Mouse (Mus musculus): Measurements from ENCODE around the gene Hist1h2ao. TPM values are rescaled to one million over a fixed set of nuclear protein-coding genes. Genes with fewer than 3 reads are reported as not detected.
"Not testable (repeated sequence)": the region's sequence is repeated elsewhere in the genome, so short reads cannot be mapped to it uniquely, and the experiment has no call there.

Gene Hist1h2ao
- polyA plus RNA-seq, 1 experiment from 2014 or later: 2.6 TPM

- H3K9ac ChIP-seq: peak overlapping the region; percentile 67; the same call in 1 of the 2 replicates
- no peaks in the 10 kb centered on the region for H3K27me3 ChIP-seq (replicated peaks)
- H3K4me3 ChIP-seq: peak overlapping the region; percentile 42
- peaks cover 32% of the 10 kb centered on the region for H3K4me1 ChIP-seq (replicated peaks)
- no peak for ATAC-seq (ENCODE audit: insufficient number of reproducible peaks, low FRiP score)
- H3K4me2 ChIP-seq: peak overlapping the region; percentile 65
- no peaks in the 10 kb centered on the region for H3K9me3 ChIP-seq (replicated peaks)
- peak overlapping the region; percentile 83 for H3K27ac ChIP-seq (ENCODE audit: poor library complexity, severe bottlenecking)
- no peaks in the 10 kb centered on the region for H3K36me3 ChIP-seq
- 10% methylated on average over 8 of the region's 8 CpGs for WGBS
Observed at GRCm38 (mm10) chr13:21786189-21786898, 23.9 kb upstream of the Hist1h2ao start.

DNA sequence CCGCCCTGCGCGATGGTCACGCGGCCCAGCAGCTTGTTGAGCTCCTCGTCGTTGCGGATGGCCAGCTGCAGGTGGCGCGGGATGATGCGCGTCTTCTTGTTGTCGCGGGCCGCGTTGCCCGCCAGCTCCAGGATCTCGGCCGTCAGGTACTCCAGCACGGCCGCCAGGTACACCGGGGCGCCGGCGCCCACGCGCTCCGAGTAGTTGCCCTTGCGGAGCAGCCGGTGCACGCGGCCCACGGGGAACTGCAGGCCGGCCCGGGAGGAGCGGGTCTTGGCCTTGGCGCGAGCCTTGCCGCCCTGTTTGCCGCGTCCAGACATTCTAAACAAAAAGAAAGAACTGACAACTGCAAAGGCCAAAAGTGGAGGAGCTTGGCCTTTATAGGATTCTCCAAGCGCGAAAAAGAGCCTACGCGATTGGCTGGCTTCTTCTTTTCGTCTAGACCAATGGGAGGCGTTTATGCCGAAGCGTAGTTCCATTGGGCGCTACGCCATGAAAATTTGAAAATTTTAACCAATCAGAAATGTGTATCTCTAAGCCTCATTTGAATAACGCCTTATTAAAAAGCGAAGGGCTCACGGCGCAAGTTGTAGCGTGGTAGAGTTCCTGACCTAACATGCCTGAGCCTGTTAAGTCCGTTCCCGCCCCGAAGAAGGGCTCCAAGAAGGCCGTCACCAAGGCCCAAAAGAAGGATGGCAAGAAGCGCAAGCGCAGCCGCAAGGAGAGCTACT lies 23.2 kb upstream of the Hist1h2ao start, which contains the start of the genes Hist1h2an and Hist1h2bp:
Gene Hist1h2an, minus strand, starts transcription at position 320 of the 731 bp plus-strand sequence.
Gene Hist1h2bp, plus strand, starts transcription at position 563 of the 731 bp plus-strand sequence.
- H3K4me1 ChIP-seq (replicated peaks): peaks cover 32% of the 10 kb centered on the region
- H3K4me2 ChIP-seq: peak within 1 kb of the TSS; percentile 65
- not testable (repeated sequence) for H3K27me3 ChIP-seq (replicated peaks); H3K36me3 ChIP-seq; H3K9me3 ChIP-seq (replicated peaks)
- peak within 1 kb of the TSS; percentile 83 for H3K27ac ChIP-seq (ENCODE audit: poor library complexity, severe bottlenecking)
- H3K9ac ChIP-seq: peak within 1 kb of the TSS; percentile 67; the same call in 1 of the 2 replicates
- H3K4me3 ChIP-seq: peak within 1 kb of the TSS; percentile 42
- WGBS: under 1% methylated on average over 43 of the region's 63 CpGs
- peak; percentile 94 for ATAC-seq (ENCODE audit: insufficient number of reproducible peaks, low FRiP score)

GRCm38 (mm10) chr13:21787760-21788593 lies 22.3 kb upstream of the Hist1h2ao start:
- 20% methylated on average over 17 of the region's 21 CpGs for WGBS
- no peaks in the 10 kb centered on the region for H3K27me3 ChIP-seq (replicated peaks)
- H3K9me3 ChIP-seq (replicated peaks): no peaks in the 10 kb centered on the region
- 0 out of 2 replicates have a peak, but pooled peaks have one; percentile 9 for ATAC-seq (ENCODE audit: insufficient number of reproducible peaks, low FRiP score)
- H3K9ac ChIP-seq: peak overlapping the region; percentile 45; the same call in 1 of the 2 replicates
- H3K4me1 ChIP-seq (replicated peaks): peaks cover 26% of the 10 kb centered on the region
- no peaks in the 10 kb centered on the region for H3K36me3 ChIP-seq
- peak overlapping the region; percentile 57 for H3K27ac ChIP-seq (ENCODE audit: poor library complexity, severe bottlenecking)
- peak overlapping the region; percentile 65 for H3K4me2 ChIP-seq
- 0 out of 2 replicates have a peak overlapping the region, but pooled peaks have one; percentile 24 for H3K4me3 ChIP-seq

- Histone ChIP-seq H3K27ac (ENCODE audit: poor library complexity, severe bottlenecking) (no peak overlapping the region), H3K9me3 (replicated peaks) (no peaks in the 10 kb centered on the region), H3K4me2 (no peak overlapping the region), H3K27me3 (replicated peaks) (no peaks in the 10 kb centered on the region), H3K4me1 (replicated peaks) (peaks cover 17% of the 10 kb centered on the region), H3K4me3 (no peak overlapping the region), H3K9ac (no peak overlapping the region), H3K36me3 (no peaks in the 10 kb centered on the region)
- no peak for ATAC-seq (ENCODE audit: insufficient number of reproducible peaks, low FRiP score)
- WGBS: 55% methylated on average over 6 of the region's 6 CpGs
Observed at GRCm38 (mm10) chr13:21789925-21790324, 20.3 kb upstream of the Hist1h2ao start.

DNA sequence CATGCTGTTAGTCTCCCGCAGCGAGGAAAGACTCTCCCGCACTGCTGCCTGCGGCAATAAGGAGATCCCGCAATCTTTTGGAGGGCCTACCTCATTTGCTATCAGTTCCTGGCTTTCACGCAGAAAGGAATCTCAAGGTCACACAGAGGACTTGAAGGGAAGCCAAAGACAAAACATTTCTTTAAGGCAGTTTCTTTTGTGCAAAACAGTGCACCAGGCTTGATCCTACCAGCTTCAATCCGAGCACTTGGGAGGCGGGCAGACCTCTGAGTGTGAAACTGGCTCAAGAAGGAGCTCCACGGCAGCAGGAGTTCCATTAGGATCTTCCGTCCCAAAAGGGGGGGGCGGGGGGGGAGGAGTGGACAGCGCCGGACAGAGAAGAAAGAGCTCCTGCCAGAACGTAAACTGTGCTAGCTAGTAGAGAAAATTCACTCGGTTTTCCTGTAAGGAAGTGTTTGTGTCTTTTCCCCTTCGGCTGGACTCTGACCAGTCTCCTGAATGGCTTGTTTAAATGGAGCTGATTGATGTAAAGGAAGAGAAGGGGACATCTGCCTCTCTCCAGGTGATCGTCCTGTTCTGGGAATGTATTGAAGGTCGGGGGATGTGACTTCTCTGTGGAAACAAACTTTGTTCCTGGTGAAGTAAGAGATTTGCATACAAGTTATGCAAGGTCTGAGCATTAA lies 19.5 kb upstream of the Hist1h2ao start:
- peak overlapping the region; percentile 42 for H3K4me3 ChIP-seq
- peak overlapping the region; percentile 26 for H3K9ac ChIP-seq
- WGBS: 5% methylated on average over 18 of the region's 18 CpGs
- H3K27ac ChIP-seq (ENCODE audit: poor library complexity, severe bottlenecking): peak overlapping the region; percentile 34
- H3K27me3 ChIP-seq (replicated peaks): no peaks in the 10 kb centered on the region
- no peak for ATAC-seq (ENCODE audit: insufficient number of reproducible peaks, low FRiP score)
- H3K36me3 ChIP-seq: no peaks in the 10 kb centered on the region
- peaks cover 17% of the 10 kb centered on the region for H3K4me1 ChIP-seq (replicated peaks)
- H3K9me3 ChIP-seq (replicated peaks): no peaks in the 10 kb centered on the region
- peak overlapping the region; percentile 77 for H3K4me2 ChIP-seq

- 84% methylated on average over 7 of the region's 7 CpGs for WGBS
- no peak overlapping the region for H3K4me3 ChIP-seq
- no peak for ATAC-seq (ENCODE audit: insufficient number of reproducible peaks, low FRiP score)
- no peak overlapping the region for H3K4me2 ChIP-seq
- H3K9me3 ChIP-seq (replicated peaks): no peaks in the 10 kb centered on the region
- H3K4me1 ChIP-seq (replicated peaks): peaks cover 4% of the 10 kb centered on the region
- H3K27me3 ChIP-seq (replicated peaks): no peaks in the 10 kb centered on the region
- no peak overlapping the region for H3K27ac ChIP-seq (ENCODE audit: poor library complexity, severe bottlenecking)
- no peaks in the 10 kb centered on the region for H3K36me3 ChIP-seq
- H3K9ac ChIP-seq: no peak overlapping the region
Observed at GRCm38 (mm10) chr13:21795584-21795983, 14.7 kb upstream of the Hist1h2ao start.

- not testable (repeated sequence) for H3K4me1 ChIP-seq (replicated peaks); H3K9me3 ChIP-seq (replicated peaks); H3K4me2 ChIP-seq; H3K27ac ChIP-seq (ENCODE audit: poor library complexity, severe bottlenecking); H3K9ac ChIP-seq; H3K36me3 ChIP-seq; H3K27me3 ChIP-seq (replicated peaks); ATAC-seq (ENCODE audit: insufficient number of reproducible peaks, low FRiP score); H3K4me3 ChIP-seq
Observed at GRCm38 (mm10) chr13:21797163-21797562, 13.1 kb upstream of the Hist1h2ao start.

- WGBS: no CpG with 5 or more reads among the region's 4 CpGs
- not testable (repeated sequence) for H3K36me3 ChIP-seq, H3K4me2 ChIP-seq
Observed at GRCm38 (mm10) chr13:21803058-21803457, 7.2 kb upstream of the Hist1h2ao start.

DNA sequence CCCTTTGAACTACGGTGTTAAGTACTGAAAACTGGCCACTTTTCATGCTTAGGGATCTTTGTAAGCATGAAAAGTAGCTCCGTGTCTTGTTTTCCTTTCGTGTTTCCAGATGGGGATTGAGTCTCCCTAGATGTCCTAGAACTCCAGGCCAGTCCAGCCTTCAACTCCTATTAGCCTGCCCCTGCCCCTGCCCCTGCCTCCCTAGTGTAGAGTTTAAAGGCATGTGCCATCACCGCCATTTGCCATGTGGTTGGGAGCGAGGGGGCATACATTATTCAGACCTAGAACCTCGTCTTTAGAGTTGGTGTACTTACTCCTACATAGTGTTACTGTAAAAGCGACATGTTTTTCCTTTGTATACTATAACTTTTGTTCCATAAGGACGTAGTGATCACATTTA lies 809 bp downstream of the Hist1h2ao start:
- not testable (repeated sequence) for H3K4me2 ChIP-seq; H3K9ac ChIP-seq; H3K9me3 ChIP-seq (replicated peaks); H3K4me1 ChIP-seq (replicated peaks); H3K27me3 ChIP-seq (replicated peaks); H3K27ac ChIP-seq (ENCODE audit: poor library complexity, severe bottlenecking); H3K36me3 ChIP-seq; H3K4me3 ChIP-seq
- WGBS: no CpG with 5 or more reads among the region's 8 CpGs
- peak; percentile 35; the same call in 1 of the 2 replicates for ATAC-seq (ENCODE audit: insufficient number of reproducible peaks, low FRiP score)

More at GRCm38 (mm10) chr13:21803058-21803457, 7.2 kb upstream of the Hist1h2ao start:
- H3K27me3 ChIP-seq (replicated peaks); H3K27ac ChIP-seq (ENCODE audit: poor library complexity, severe bottlenecking); H3K9me3 ChIP-seq (replicated peaks); H3K4me3 ChIP-seq; H3K9ac ChIP-seq; H3K4me1 ChIP-seq (replicated peaks): not testable (repeated sequence)
- ATAC-seq (ENCODE audit: insufficient number of reproducible peaks, low FRiP score): peak; percentile 61

GRCm38 (mm10) chr13:21811539-21811938 lies 1.3 kb downstream of the Hist1h2ao start, which contains the start of gene Hist1h4m:
Hist1h4m (plus strand) TSS chr13:21811746.
- H3K4me1 ChIP-seq (replicated peaks); H3K36me3 ChIP-seq; H3K27ac ChIP-seq (ENCODE audit: poor library complexity, severe bottlenecking); H3K9me3 ChIP-seq (replicated peaks); H3K27me3 ChIP-seq (replicated peaks): not testable (repeated sequence)
- peak within 1 kb of the TSS; percentile 45; the same call in 1 of the 2 replicates for H3K9ac ChIP-seq
- peak within 1 kb of the TSS; percentile 25; the same call in 1 of the 2 replicates for H3K4me3 ChIP-seq
- peak; percentile 68 for ATAC-seq (ENCODE audit: insufficient number of reproducible peaks, low FRiP score)
- H3K4me2 ChIP-seq: peak within 1 kb of the TSS; percentile 53
- no CpG with 5 or more reads among the region's 24 CpGs for WGBS
